Mouse (Mus musculus) inflammation-experienced regulatory T-cells, adult 16 weeks (primary cell): Measurements from ENCODE around the gene Cep19. TPM values are rescaled to one million over a fixed set of nuclear protein-coding genes. Genes with fewer than 3 reads are reported as not detected.

Experiments
- polyA plus RNA-seq: library from polyadenylated mRNA; unstranded; fragments of 100-300 nt; shearing (Covaris generic); gene quantifications from one replicate; pipeline ENCODE4 v1.2.1, GENCODE M21; 2017

Gene Cep19
- 45.3 TPM for polyA plus RNA-seq

GRCm38 (mm10) chr16:32099638-32100150 lies at the start of gene Cep19, which contains the start of gene Pigx:
Gene Cep19, plus strand, starts transcription at chr16:32099800.
Gene Pigx, minus strand, starts transcription at chr16:32099740.

GRCm38 (mm10) chr16:32078991-32079511 lies 20.5 kb upstream of the Cep19 start, which contains the start of gene Pak2:
Gene Pak2, minus strand, starts transcription at chr16:32079342.

Other genes starting within 250 kb of the Cep19 start
- gene Meltf, start 221.0 kb upstream of the Cep19 start, polyA plus RNA-seq = not detected
- 0.52 TPM for gene Pigz, start 165.9 kb upstream of the Cep19 start, polyA plus RNA-seq
- 5.1 TPM for gene 0610012G03Rik, start 151.3 kb upstream of the Cep19 start, polyA plus RNA-seq
- gene Ncbp2, start 151.3 kb upstream of the Cep19 start, polyA plus RNA-seq = 53.5 TPM
- 21.5 TPM for gene Senp5, start 96.5 kb upstream of the Cep19 start, polyA plus RNA-seq
- gene Pak2, start 20.5 kb upstream of the Cep19 start, polyA plus RNA-seq = 89.5 TPM
- gene Pigx, start 60 bp upstream of the Cep19 start, polyA plus RNA-seq = 149 TPM
- gene Nrros, start 65.8 kb downstream of the Cep19 start, polyA plus RNA-seq = 97.3 TPM
- not detected for gene Bex6, start 80.0 kb downstream of the Cep19 start, polyA plus RNA-seq
- gene Fbxo45, start 147.4 kb downstream of the Cep19 start, polyA plus RNA-seq = 3.0 TPM
- 22.0 TPM for gene Wdr53, start 147.4 kb downstream of the Cep19 start, polyA plus RNA-seq
- gene Smco1, start 171.7 kb downstream of the Cep19 start, polyA plus RNA-seq = not detected
- 20.1 TPM for gene Rnf168, start 177.7 kb downstream of the Cep19 start, polyA plus RNA-seq
- 37.2 TPM for gene Ubxn7, start 232.5 kb downstream of the Cep19 start, polyA plus RNA-seq